Mouse (Mus musculus): ENCODE data around the gene Stat5b.

Stat5b gene

GRCm38 (mm10) chr11:100865618-100866017, 15.1 kb upstream of the Stat5b start:
- no peak for DNase-seq

GRCm38 (mm10) chr11:100863141-100863540, 12.6 kb upstream of the Stat5b start:
- DNase-seq: no peak

- DNase-seq: no peak
Measured at GRCm38 (mm10) chr11:100861836-100862235, 11.3 kb upstream of the Stat5b start.

GRCm38 (mm10) chr11:100861335-100861734, 10.8 kb upstream of the Stat5b start:
- no peak for DNase-seq

GRCm38 (mm10) chr11:100860198-100861048, 9.9 kb upstream of the Stat5b start:
- peak; percentile 87 for DNase-seq

GRCm38 (mm10) chr11:100859579-100860075, 9.1 kb upstream of the Stat5b start:
- no peak for DNase-seq

GRCm38 (mm10) chr11:100858935-100859578, 8.5 kb upstream of the Stat5b start, which contains the start of gene Stat5a:
Gene Stat5a (plus strand): TSS chr11:100859351.
- DNase-seq: peak; percentile 67

GRCm38 (mm10) chr11:100857960-100858359, 7.4 kb upstream of the Stat5b start:
- no peak for DNase-seq

GRCm38 (mm10) chr11:100855178-100855577, 4.7 kb upstream of the Stat5b start:
- DNase-seq: no peak

- DNase-seq: no peak
Measured at GRCm38 (mm10) chr11:100854268-100854667, 3.7 kb upstream of the Stat5b start.

- DNase-seq: no peak
Measured at GRCm38 (mm10) chr11:100853018-100853417, 2.5 kb upstream of the Stat5b start.

GRCm38 (mm10) chr11:100852088-100852487, 1.6 kb upstream of the Stat5b start:
- no peak for DNase-seq

GRCm38 (mm10) chr11:100850778-100851528, 429 bp upstream of the Stat5b start:
- peak; percentile 72 for DNase-seq

GRCm38 (mm10) chr11:100849456-100850037, 977 bp downstream of the Stat5b start:
- no peak for DNase-seq

GRCm38 (mm10) chr11:100848789-100849379, 1.6 kb downstream of the Stat5b start:
- no peak for DNase-seq

GRCm38 (mm10) chr11:100848080-100848479, 2.4 kb downstream of the Stat5b start:
- DNase-seq: no peak

GRCm38 (mm10) chr11:100847572-100847971, 3.0 kb downstream of the Stat5b start:
- DNase-seq: no peak

GRCm38 (mm10) chr11:100845793-100846192, 4.7 kb downstream of the Stat5b start:
- DNase-seq: no peak

- no peak for DNase-seq
Measured at GRCm38 (mm10) chr11:100844121-100844520, 6.4 kb downstream of the Stat5b start.

- DNase-seq: no peak
Measured at GRCm38 (mm10) chr11:100843070-100843669, 7.4 kb downstream of the Stat5b start.

- DNase-seq: no peak
Measured at GRCm38 (mm10) chr11:100842025-100842424, 8.5 kb downstream of the Stat5b start.

GRCm38 (mm10) chr11:100840866-100841265, 9.7 kb downstream of the Stat5b start:
- peak; percentile 54 for DNase-seq
